Mouse (Mus musculus): ENCODE measurements around the gene Tor1aip1.

Tor1aip1 gene

GRCm38 (mm10) chr1:156028340-156028975 lies 7.8 kb downstream of the Tor1aip1 start:
- DNase-seq = no peak

DNA sequence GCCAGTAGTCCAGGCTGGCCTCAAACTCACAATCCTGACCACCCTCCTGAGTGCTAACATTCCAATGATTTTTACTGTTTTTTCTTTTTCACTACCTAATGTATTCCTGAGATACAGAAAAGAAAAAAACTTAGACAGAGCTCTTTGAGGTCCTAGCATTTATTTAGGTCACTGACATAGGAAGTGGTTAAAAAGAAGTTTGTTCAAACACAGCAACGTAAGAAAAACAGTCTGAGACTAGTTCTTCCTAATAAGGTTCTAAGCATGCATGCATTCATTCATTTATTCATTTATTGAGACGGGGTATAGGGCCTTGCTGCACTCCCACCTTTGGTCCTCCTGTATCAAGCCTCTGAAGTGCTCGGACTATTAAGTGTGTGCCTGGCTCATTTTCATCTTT lies 8.4 kb downstream of the Tor1aip1 start:
- no peak for DNase-seq

DNA sequence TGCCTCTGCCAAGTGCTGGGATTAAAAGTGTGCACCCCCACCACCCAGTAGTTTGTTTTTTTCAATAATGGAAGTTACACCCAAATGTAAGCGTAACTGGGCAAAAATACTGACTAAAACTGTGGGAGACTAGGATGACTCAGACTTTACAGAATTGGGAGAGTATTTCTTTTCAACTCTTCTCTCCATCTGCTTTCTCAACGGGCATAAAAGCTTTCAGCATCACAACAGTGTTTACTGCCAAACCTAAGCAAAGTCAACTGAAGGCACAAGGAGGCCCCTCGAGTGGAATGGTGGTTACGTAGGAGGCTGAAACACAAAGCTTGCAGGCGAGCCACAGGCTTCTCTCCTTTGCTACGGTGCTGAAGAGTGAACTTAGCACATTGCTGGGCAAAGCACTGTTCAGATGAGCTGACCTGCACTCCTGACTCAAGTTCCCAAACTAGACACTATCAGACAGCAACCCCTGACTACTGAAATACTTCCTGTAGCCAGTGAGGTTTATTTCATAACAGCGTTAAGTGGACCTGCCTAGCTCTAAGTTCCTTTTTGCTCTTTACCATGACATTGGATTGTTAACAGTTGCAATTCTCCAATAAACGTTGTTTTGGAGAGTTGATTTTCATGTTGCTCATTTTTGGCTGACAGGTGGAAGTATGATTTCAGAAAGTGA lies 11.3 kb downstream of the Tor1aip1 start:
- no peak for DNase-seq

DNA sequence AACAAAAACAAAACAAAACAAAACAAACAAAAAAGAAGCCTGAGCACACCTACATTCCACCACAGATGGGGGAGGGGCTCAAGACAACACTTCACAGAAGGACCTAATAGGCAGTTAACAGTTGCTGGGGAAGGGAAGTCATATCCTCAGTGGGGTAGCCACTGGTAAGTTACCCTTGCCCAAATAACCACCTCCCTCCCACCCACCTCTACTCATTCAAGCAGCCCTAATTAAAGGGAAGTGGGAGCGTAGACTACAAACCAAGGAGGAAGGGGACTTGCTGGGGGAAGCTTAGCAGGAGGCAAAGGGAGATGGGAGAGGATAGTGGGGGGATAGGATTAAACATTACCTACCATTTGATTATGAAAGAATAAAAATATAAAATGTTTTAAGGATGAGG lies 15.9 kb downstream of the Tor1aip1 start:
- DNase-seq = no peak

DNA sequence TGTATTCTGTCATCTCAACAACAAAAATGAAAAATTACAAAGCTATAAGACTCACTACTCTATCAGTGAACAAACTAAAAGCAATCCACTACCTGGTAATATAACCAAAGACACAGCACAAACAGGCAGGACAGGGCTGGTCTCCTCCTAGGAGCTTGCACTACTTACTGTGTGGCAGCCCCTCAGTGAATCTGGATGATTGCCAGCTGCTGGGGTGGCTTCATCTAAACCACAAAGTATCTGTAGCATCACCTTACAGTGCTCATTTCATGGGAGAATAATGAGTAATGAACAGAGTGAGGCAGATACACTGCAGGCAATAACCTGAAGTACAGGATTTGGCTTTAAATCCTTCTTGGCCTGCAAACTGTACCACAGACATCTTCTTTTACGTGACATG lies 16.5 kb downstream of the Tor1aip1 start:
- DNase-seq = no peak

- DNase-seq = no peak
Observed at GRCm38 (mm10) chr1:156009003-156009402, 27.3 kb downstream of the Tor1aip1 start.

DNA sequence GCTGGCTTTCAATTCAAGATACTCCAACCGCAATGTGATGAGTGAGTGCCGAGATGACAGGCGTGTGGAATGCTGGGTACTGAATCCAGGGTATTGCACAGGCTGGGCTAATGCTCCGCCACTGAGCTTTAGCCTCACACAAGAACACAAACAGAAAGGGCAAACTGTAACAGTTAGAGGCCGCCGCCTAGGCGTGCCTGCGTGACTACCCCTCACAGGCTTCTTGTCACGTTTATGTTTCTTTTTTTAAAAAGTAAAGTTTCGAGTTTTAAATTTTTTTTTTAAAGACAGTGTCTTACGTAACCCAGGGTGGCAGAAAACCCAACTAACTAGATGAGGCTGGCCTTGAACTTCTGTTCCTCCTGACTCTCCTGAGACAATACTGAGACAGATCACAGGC lies 30.4 kb downstream of the Tor1aip1 start:
- DNase-seq = no peak

DNA sequence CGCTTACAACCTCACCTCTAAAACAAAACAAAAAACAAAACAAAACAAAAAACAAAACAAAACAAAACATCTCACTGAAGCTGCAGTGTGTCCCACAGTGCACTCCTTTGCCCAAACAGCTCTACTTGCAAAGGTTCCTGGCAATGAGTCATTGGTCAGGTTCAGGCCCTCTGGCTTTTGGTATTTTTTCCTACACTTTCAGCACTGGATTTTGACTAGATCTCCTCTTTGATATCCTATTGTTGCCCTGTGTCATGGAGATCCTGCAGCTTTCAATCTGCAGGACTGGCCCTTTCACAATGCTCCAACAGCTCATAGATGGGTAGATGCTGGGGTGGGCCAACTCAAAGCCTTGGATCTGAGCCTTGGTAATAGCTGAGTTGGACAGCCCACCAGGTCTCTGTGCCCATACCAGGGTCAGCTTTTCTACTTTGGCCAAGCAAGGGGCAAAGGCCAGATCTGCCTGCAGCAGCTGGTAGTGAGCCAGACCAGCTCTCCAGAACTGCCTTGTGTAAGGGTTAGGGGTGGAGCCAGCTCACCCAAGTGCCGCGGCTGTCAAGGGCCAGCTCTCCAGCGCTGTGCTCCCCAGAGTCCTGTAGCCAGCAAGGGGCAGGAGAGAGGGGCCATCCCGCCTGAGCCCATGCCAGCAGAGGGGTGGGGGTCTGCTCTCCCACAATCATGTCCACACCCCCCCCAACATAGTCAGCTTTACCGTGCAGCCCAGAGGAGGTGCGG lies 32.9 kb downstream of the Tor1aip1 start:
- DNase-seq = peak; percentile 84

GRCm38 (mm10) chr1:156002366-156002765 lies 33.9 kb downstream of the Tor1aip1 start:
- no peak for DNase-seq

DNA sequence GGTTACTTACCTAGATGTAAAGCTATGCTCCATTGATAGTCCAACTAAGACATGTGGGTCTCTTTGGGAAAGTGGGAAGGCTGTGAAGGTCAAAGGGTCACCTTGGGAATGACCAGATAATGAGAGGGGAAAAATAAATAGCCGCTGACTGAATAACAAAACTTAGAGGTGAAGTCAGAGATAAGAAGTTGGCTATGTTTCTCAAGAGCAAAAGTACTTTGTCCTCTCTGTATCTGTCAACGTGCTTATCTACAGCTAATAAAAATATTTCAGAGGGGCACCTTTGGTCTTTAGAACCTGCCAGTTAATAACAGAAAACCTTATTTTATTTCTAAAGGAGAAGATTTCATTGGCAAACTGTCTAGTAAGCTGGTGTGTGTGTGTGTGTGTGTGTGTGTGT lies 40.7 kb downstream of the Tor1aip1 start:
- no peak for DNase-seq

DNA sequence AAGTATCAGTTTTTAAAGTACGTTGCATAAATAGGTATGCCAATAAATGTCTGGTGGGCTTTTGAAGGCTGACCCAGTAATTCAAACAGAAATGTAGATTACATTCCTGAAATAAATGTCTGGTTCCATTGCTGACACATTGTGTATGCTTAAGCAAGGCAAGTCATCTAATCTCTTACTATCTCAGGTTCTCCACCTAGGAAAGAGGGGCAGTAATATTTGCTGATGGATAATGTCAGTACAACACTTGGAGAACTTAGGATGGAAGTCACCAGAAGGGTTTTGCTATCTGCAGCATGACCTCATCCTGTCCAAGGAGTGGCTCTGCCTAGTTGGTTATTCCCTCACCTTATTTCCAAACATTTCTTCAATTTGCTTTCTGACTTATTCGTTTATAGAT lies 41.8 kb downstream of the Tor1aip1 start:
- no peak for DNase-seq

DNA sequence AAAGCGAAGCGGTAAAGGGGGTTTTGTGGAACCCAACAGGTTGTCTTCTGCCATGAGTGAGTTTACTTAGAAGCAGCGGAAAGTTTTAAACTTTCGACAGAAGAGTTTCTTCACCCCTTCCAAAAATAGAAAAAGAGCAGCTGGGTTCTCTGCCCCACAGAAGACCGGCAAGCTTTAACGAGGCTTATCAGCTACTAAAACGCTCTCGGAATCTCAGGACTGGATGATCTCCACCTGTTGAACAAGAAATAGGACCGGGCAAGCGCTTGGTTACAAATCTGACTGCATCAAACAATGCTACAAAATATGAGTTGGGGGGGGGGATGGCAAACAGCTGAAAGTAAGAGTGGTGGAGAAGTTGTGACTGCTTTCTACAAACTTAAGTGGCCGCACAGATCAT lies 45.9 kb downstream of the Tor1aip1 start:
- no peak for DNase-seq

DNA sequence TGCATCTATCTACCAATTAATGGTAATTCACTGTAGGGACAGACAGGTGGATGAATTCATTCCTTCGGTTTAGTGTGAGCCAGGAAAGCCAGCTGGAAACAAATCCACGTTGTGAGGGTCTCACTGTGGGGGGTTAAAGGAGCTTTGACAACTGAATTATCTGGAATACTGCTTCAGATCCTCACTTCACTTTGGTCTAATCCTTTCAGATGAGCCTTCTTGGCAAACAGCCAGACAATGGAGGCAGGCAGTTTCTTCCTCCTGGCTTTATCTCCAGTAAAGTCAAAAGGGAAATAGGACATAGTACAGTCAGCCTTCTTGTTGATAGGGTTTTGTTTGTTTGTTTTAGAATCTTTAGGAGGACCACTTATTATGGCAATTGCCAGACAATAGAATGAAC lies 46.9 kb downstream of the Tor1aip1 start:
- DNase-seq = no peak

GRCm38 (mm10) chr1:155987625-155988024 lies 48.7 kb downstream of the Tor1aip1 start:
- no peak for DNase-seq

GRCm38 (mm10) chr1:155974931-155975330 lies 61.3 kb downstream of the Tor1aip1 start:
- DNase-seq = no peak

DNA sequence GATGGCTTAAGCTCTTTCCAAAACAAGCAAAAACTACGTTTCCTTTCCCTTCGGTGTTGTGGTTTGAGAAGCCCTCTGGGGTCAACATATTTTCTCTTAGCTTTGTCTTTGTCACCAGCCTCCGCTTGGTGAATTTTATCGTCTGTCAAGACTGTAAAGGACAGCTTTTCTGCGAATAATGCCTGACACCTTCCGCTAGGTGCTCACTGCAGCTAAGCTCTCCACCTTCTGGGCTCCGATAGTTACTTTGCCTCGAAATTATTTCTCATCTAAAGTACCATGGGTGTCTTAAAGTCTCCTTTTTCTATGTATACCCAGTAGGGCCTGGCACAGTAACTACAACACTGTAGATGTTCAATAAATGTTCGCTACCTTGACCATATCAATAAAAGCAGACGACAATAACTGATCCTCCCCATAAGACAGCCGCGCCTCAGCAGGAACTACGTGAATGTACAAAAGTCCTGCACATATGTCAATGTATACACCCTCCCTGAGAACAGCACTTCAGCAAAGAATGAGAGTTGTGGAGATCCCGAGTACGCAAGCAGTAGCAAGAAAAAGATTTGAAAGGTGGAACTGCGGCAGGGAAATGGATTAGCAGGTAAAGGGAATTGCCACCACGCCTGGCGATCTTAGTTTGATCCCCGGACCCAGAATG lies 62.4 kb downstream of the Tor1aip1 start:
- no peak for DNase-seq

DNA sequence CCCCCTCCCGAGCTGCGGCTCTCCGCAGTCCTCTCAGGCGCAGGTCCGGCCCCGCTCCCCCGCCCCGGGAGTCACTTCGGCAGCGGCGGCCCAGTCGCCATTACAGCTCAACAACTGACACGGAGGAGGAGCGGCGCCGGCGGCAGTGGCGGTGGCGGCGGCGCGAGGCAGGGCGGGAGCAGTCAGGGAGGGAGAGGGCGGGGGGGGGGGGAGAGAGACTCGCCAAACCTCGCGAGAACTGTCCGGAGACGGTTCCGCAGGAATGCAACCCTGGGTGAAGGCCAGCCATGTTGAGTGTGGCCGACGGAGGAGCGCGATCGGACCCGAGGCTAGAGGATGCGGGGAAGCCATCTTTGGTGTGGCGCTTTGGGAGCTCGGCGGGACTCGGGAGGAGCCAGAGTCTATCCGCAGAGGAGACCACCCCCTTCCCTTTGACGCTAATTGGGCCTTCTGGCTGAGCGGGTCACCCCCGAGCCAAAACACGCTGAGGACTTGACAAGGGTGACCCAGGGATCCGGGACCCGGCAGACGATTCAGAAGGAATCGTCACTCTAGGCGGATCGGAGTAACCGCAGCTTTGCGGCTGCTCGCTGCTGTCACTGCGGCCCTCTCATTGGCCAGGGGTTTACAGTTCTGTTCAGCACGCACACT lies 63.1 kb downstream of the Tor1aip1 start, which contains the start of gene Cep350:
TSS of gene Cep350 (minus strand) at position 188 of the 651 bp plus-strand sequence.
- peak; percentile 98 for DNase-seq

GRCm38 (mm10) chr1:155972146-155973067 lies 63.9 kb downstream of the Tor1aip1 start:
- no peak for DNase-seq
